Mouse (Mus musculus): Measurements from ENCODE around the gene Sh3pxd2a. TPM values are rescaled to one million over a fixed set of nuclear protein-coding genes. Genes with fewer than 3 reads are reported as not detected.

The Sh3pxd2a gene
- polyA plus RNA-seq, 1 experiment from 2014 or later = 2.3 TPM

GRCm38 (mm10) chr19:47487572-47487971 is 23.4 kb upstream of the Sh3pxd2a start:
- H3K36me3 ChIP-seq = no peaks in the 10 kb centered on the region
- no peak for ATAC-seq (ENCODE audit: low FRiP score, low read depth)
- H3K4me3 ChIP-seq = no peak overlapping the region
- H3K9me3 ChIP-seq = no peaks in the 10 kb centered on the region
- H3K27ac ChIP-seq (replicated peaks) = no peak overlapping the region
- H3K9ac ChIP-seq = no peak overlapping the region
- H3K4me2 ChIP-seq = no peak overlapping the region
- peaks cover 22% of the 10 kb centered on the region for H3K4me1 ChIP-seq (replicated peaks)
- WGBS = 88% methylated on average over 9 of the region's 9 CpGs
- H3K27me3 ChIP-seq = no peaks in the 10 kb centered on the region

GRCm38 (mm10) chr19:47485997-47486566 is 21.9 kb upstream of the Sh3pxd2a start:
- Histone ChIP-seq H3K27me3 (no peaks in the 10 kb centered on the region), H3K36me3 (no peaks in the 10 kb centered on the region), H3K4me2 (peak overlapping the region; percentile 14; the same call in 1 of the 2 replicates), H3K27ac (replicated peaks) (peak overlapping the region; percentile 46), H3K9me3 (no peaks in the 10 kb centered on the region), H3K4me1 (replicated peaks) (peaks cover 13% of the 10 kb centered on the region), H3K9ac (no peak overlapping the region), H3K4me3 (no peak overlapping the region)
- 38% methylated on average over 9 of the region's 9 CpGs for WGBS
- ATAC-seq (ENCODE audit: low FRiP score, low read depth) = peak; percentile 51; the same call in 1 of the 2 replicates

DNA sequence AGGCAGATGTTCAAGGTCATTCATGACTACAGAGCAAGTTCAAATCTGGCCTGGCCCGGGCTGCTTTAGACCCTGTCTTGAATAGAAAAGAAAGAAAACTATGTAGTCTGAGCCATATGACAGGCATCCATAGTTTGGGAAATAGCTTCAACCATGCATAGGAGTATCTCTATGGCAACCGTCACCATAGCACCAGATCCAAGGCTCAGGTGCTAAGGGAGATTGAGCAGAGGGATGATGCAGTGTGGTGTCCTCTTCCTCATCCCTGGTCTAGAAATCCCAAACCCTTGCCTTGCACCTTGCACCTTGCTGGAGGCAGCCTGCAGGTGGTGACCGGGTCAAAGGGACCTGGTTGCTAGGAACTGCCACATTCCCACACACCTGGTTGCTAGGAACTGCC is 19.9 kb upstream of the Sh3pxd2a start:
- no peak overlapping the region for H3K9ac ChIP-seq
- ATAC-seq (ENCODE audit: low FRiP score, low read depth) = peak; percentile 66
- H3K4me3 ChIP-seq = no peak overlapping the region
- no peak overlapping the region for H3K27ac ChIP-seq (replicated peaks)
- no peaks in the 10 kb centered on the region for H3K27me3 ChIP-seq
- H3K9me3 ChIP-seq = no peaks in the 10 kb centered on the region
- no peaks in the 10 kb centered on the region for H3K36me3 ChIP-seq
- WGBS = 77% methylated on average over 3 of the region's 3 CpGs
- peaks cover 13% of the 10 kb centered on the region for H3K4me1 ChIP-seq (replicated peaks)
- no peak overlapping the region for H3K4me2 ChIP-seq

GRCm38 (mm10) chr19:47483346-47483745 is 19.1 kb upstream of the Sh3pxd2a start:
- Histone ChIP-seq H3K4me1 (replicated peaks) (peaks cover 13% of the 10 kb centered on the region), H3K9me3 (no peaks in the 10 kb centered on the region), H3K27me3 (no peaks in the 10 kb centered on the region), H3K4me3 (no peak overlapping the region), H3K36me3 (no peaks in the 10 kb centered on the region), H3K4me2 (no peak overlapping the region), H3K27ac (replicated peaks) (no peak overlapping the region), H3K9ac (no peak overlapping the region)
- no peak for ATAC-seq (ENCODE audit: low FRiP score, low read depth)
- 68% methylated on average over 3 of the region's 3 CpGs for WGBS

GRCm38 (mm10) chr19:47473453-47473852 is 9.3 kb upstream of the Sh3pxd2a start:
- Histone ChIP-seq H3K27me3 (no peaks in the 10 kb centered on the region), H3K4me1 (replicated peaks) (peaks cover 9% of the 10 kb centered on the region), H3K27ac (replicated peaks) (no peak overlapping the region), H3K36me3 (no peaks in the 10 kb centered on the region), H3K9ac (no peak overlapping the region), H3K9me3 (no peaks in the 10 kb centered on the region), H3K4me2 (no peak overlapping the region), H3K4me3 (no peak overlapping the region)
- ATAC-seq (ENCODE audit: low FRiP score, low read depth) = no peak
- WGBS = 50% methylated on average over 3 of the region's 3 CpGs

DNA sequence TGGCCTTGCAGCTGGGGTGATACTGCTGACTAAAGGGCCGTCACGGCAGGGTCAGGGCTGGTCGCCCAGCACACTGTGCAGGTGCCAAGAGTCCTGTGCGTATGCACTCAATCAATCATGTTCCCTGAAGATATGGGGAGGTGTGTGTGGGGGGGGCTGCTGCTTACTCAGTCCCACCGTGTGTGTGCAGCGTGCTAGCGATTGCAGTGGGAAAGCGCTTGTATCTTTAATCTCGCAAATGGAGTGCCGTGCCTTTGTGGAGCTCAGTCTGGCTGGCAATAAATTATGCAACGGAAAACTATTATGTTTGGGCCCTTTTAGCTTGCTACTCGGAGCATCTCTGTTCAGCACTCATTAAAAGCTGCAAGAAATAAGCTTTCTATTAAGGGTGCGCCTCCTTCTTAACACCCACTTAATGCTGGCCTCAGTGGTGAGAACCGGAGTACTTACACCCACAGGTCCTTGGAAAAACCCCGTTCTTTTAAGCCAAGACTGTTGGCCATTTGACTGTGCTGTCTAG is 8.7 kb upstream of the Sh3pxd2a start:
- Histone ChIP-seq H3K27ac (replicated peaks) (0 out of 2 replicates have a peak overlapping the region, but pooled peaks have one; percentile 8), H3K4me2 (peak overlapping the region; percentile 23), H3K36me3 (no peaks in the 10 kb centered on the region), H3K4me3 (no peak overlapping the region), H3K9ac (no peak overlapping the region), H3K4me1 (replicated peaks) (peaks cover 9% of the 10 kb centered on the region), H3K9me3 (no peaks in the 10 kb centered on the region), H3K27me3 (no peaks in the 10 kb centered on the region)
- WGBS = 26% methylated on average over 15 of the region's 15 CpGs
- ATAC-seq (ENCODE audit: low FRiP score, low read depth) = peak; percentile 74; the same call in 1 of the 2 replicates

- H3K4me3 ChIP-seq = no peak overlapping the region
- no peak for ATAC-seq (ENCODE audit: low FRiP score, low read depth)
These were observed 7.6 kb upstream of the Sh3pxd2a start for GRCm38 (mm10) chr19:47471808-47472207.

GRCm38 (mm10) chr19:47468750-47469149 is 4.5 kb upstream of the Sh3pxd2a start:
- no peaks in the 10 kb centered on the region for H3K27me3 ChIP-seq
- no peak overlapping the region for H3K4me2 ChIP-seq
- no peak overlapping the region for H3K27ac ChIP-seq (replicated peaks)
- peaks cover 16% of the 10 kb centered on the region for H3K4me1 ChIP-seq (replicated peaks)
- 59% methylated on average over 3 of the region's 3 CpGs for WGBS
- H3K36me3 ChIP-seq = no peaks in the 10 kb centered on the region
- no peak overlapping the region for H3K9ac ChIP-seq
- H3K4me3 ChIP-seq = no peak overlapping the region
- no peak for ATAC-seq (ENCODE audit: low FRiP score, low read depth)
- H3K9me3 ChIP-seq = no peaks in the 10 kb centered on the region

More at GRCm38 (mm10) chr19:47471808-47472207, 7.6 kb upstream of the Sh3pxd2a start:
- no peak overlapping the region for H3K27ac ChIP-seq (replicated peaks)
- H3K9ac ChIP-seq = no peak overlapping the region
- H3K36me3 ChIP-seq = no peaks in the 10 kb centered on the region
- H3K9me3 ChIP-seq = no peaks in the 10 kb centered on the region
- H3K4me1 ChIP-seq (replicated peaks) = peaks cover 9% of the 10 kb centered on the region
- no peaks in the 10 kb centered on the region for H3K27me3 ChIP-seq
- WGBS = 78% methylated on average over 4 of the region's 4 CpGs
- H3K4me2 ChIP-seq = no peak overlapping the region

DNA sequence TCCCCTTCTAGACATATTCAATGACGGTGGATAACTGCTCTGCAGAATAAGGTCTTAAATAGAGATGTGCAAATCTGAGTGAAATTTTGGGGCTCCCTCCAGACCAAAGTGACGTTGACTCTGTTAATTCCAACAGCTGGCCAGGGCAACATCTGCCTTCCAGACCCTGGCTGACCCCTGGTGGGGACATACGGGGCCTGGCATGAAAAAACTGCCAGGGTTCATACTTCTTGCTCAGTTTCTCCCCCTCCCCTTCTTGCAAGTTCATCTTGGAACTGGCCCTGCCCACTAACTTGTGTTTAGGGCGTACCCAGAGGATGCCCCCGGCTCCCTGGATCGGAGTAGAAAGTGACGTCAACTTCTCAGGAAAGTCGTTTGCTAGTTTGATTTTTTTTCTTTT is 2.6 kb upstream of the Sh3pxd2a start:
- H3K4me3 ChIP-seq = no peak overlapping the region
- H3K36me3 ChIP-seq = no peaks in the 10 kb centered on the region
- no peak for ATAC-seq (ENCODE audit: low FRiP score, low read depth)
- no peak overlapping the region for H3K27ac ChIP-seq (replicated peaks)
- no peak overlapping the region for H3K9ac ChIP-seq
- H3K4me1 ChIP-seq (replicated peaks) = peaks cover 16% of the 10 kb centered on the region
- WGBS = 73% methylated on average over 8 of the region's 8 CpGs
- H3K9me3 ChIP-seq = no peaks in the 10 kb centered on the region
- no peaks in the 10 kb centered on the region for H3K27me3 ChIP-seq
- H3K4me2 ChIP-seq = no peak overlapping the region

- H3K4me1 ChIP-seq (replicated peaks) = peaks cover 25% of the 10 kb centered on the region
- H3K4me3 ChIP-seq = no peak overlapping the region
- no peaks in the 10 kb centered on the region for H3K27me3 ChIP-seq
- no peak overlapping the region for H3K9ac ChIP-seq
- ATAC-seq (ENCODE audit: low FRiP score, low read depth) = no peak
- H3K4me2 ChIP-seq = no peak overlapping the region
- H3K27ac ChIP-seq (replicated peaks) = no peak overlapping the region
- H3K9me3 ChIP-seq = no peaks in the 10 kb centered on the region
- 64% methylated on average over 9 of the region's 9 CpGs for WGBS
- H3K36me3 ChIP-seq = no peaks in the 10 kb centered on the region
These were observed 1.3 kb upstream of the Sh3pxd2a start for GRCm38 (mm10) chr19:47465467-47465866.

GRCm38 (mm10) chr19:47463636-47464303 is 431 bp downstream of the Sh3pxd2a start:
- peak overlapping the region; percentile 76 for H3K4me2 ChIP-seq
- peaks cover 35% of the 10 kb centered on the region for H3K4me1 ChIP-seq (replicated peaks)
- ATAC-seq (ENCODE audit: low FRiP score, low read depth) = peak; percentile 59
- peak overlapping the region; percentile 60 for H3K27ac ChIP-seq (replicated peaks)
- H3K27me3 ChIP-seq = no peaks in the 10 kb centered on the region
- H3K36me3 ChIP-seq = no peaks in the 10 kb centered on the region
- no peaks in the 10 kb centered on the region for H3K9me3 ChIP-seq
- WGBS = under 1% methylated on average over 40 of the region's 46 CpGs
- peak overlapping the region; percentile 69 for H3K9ac ChIP-seq
- H3K4me3 ChIP-seq = peak overlapping the region; percentile 67

DNA sequence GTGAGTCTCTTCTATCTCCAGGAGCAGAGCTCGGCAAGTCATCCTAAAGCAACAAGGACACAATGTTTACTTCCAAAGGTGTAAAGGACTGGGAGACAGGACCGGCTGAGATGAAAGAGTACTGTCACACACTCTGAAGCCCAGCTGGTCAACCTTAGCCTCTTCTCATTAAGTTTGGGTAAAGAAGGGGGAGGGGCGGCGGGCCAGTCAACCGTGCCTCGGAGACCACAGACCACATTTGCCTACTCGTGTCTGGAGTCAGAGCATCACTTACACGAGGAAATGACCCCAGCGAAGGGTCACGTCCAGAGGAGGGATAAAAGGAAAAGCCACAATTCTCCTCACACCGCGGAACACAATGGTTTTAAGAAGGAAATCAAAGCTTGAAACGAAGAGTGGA is 995 bp downstream of the Sh3pxd2a start:
- no peak for ATAC-seq (ENCODE audit: low FRiP score, low read depth)
- H3K27me3 ChIP-seq = no peaks in the 10 kb centered on the region
- H3K4me2 ChIP-seq = peak overlapping the region; percentile 76
- peak overlapping the region; percentile 67 for H3K4me3 ChIP-seq
- no peaks in the 10 kb centered on the region for H3K9me3 ChIP-seq
- WGBS = under 1% methylated on average over 13 of the region's 13 CpGs
- H3K36me3 ChIP-seq = no peaks in the 10 kb centered on the region
- H3K27ac ChIP-seq (replicated peaks) = no peak overlapping the region
- peak overlapping the region; percentile 69 for H3K9ac ChIP-seq
- peaks cover 39% of the 10 kb centered on the region for H3K4me1 ChIP-seq (replicated peaks)

Data from hindbrain, embryonic 15.5 days (tissue).